Mouse (Mus musculus): ENCODE data around the gene Kcnip1.

Kcnip1 gene

DNA sequence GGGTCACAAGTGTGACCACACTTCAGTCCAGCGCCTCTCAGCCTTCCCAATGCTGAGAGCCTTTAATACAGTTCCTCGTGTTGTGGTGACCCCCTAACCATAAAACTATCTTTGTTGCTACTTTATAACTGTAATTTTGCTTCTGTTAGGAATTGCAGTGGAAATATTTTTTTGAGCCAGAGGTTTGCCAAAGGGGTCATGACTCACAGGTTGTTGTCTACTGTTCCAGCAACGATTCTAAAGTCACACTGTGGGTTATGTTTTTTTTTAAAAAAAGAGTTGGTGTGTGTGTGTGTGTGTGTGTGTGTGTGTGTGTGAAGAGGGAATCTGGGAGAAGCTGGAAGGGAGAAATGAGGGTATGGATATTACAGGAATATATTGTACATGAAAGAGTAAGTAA lies 337.7 kb downstream of the Kcnip1 start:
- no peak for DNase-seq

- DNase-seq = no peak
Observed at GRCm38 (mm10) chr11:33654485-33654884, 338.5 kb downstream of the Kcnip1 start.

GRCm38 (mm10) chr11:33649358-33649757 lies 343.6 kb downstream of the Kcnip1 start:
- no peak for DNase-seq

- no peak for DNase-seq
Observed at GRCm38 (mm10) chr11:33637107-33637506, 355.8 kb downstream of the Kcnip1 start.

DNA sequence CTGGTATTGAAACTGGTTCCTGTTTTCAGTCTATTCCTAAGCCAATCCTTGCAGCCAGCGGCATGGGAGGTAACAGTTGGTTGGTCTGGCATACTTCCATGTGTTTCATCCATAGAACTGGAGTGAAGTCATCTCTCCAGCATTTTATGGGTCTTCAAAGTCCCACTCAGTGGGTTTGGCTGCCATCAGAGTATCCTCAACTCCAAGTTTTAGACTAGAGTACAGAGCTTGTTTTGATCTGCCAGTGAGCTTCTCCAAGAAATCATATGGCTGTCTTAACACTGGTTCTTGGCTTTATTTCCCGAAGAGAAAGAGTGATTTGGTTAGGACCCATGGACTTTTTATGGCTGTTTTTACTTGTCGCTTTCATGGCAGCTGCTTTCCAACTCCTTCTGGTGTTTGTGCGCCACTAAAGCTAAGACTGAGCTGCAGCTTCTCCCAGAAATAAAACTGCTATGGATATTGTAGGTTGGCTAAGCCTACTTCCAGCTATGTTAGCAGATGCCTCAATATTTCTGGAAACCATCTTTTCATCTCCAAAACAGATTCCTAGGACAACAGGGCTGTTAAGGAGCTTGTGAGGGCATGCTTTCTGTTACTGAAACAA lies 365.7 kb downstream of the Kcnip1 start:
- no peak for DNase-seq

GRCm38 (mm10) chr11:33614218-33614617 lies 378.7 kb downstream of the Kcnip1 start:
- DNase-seq = peak; percentile 27 to 71

DNA sequence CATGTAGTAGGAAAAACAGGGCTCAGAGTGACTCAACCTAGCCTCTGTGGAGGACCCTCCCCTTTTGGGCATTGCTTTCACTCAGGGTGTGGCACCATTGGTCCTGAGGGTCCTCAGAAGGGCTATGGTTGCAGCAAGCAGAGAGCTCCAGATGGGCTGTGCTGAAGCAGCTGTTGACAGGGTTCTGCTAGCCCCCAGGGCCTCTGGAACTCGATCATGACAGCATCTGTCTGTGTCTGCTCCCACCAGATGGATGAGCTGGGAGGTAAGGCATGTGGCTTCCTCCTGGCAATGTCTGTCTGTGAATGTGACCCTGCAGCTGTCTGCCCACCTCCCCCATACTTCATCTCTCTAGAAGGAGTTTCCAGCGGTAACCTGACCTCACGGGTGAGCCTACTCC lies 385.2 kb downstream of the Kcnip1 start:
- no peak for DNase-seq

DNA sequence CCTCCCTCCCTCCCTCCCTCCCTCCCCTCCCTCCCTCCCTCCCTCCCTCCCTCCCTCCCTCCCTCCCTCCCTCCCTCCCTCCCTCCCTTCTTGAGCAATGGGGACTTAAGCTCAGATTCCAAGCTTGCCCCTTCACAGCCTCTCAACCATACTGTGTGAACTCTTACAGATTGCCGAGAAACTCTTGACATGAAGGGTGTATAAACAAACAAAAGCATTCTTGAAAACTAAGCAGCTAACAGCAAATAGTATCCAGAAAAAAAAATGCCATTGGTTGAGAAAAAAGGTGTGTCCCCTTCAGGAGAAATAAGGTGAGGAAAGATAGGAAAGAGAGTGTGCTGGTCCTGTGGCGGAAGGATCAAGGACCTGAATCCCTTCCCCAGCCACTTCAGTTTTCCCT lies 389.8 kb downstream of the Kcnip1 start:
- no peak for DNase-seq

DNA sequence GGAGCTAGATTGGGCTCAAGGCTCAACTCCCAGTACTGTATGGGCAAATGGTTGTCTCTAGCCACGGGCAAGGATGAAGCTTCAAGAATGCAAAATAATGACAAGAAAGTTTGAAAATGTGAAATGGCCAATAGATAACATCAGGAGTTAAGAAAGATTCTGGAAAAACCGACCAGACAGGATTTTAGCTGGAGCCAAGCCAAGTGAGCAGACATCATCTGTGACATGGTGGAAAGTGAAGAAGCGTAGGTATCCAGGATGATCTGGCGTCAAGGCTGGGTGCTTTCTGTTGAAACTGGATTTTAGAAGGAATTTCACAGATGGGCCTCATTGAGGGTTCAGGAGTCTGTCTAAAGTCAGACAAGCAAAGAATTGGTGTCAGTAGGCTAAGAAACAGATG lies 394.0 kb downstream of the Kcnip1 start, which contains the start of gene D130052B06Rik:
Gene D130052B06Rik (plus strand): TSS at position 317 of the 400 bp plus-strand sequence.
- DNase-seq = no peak

- no peak for DNase-seq
Observed at GRCm38 (mm10) chr11:33596655-33597054, 396.3 kb downstream of the Kcnip1 start.

GRCm38 (mm10) chr11:33592826-33593225 lies 400.1 kb downstream of the Kcnip1 start:
- no peak for DNase-seq

DNA sequence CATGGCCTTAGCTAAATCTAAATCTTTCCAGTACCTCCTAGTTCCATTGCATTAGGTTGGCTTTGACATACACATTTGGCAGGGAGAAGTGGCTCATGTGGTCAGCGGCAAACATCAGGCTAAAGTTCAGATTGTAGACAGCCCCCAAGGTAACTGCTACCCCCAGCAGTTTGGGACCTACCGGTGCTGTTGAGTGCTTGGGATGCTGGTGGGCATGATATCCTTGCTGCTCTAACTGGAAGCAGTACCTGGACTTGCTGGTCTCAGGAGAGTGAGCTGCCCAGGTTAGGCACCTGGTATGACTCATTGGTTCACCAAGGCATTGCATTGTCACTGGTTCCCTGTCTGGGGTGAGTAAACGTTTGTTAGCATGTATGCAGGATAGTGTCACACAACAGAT lies 402.2 kb downstream of the Kcnip1 start:
- no peak for DNase-seq

- DNase-seq = no peak
Observed at GRCm38 (mm10) chr11:33586614-33587013, 406.3 kb downstream of the Kcnip1 start.

DNA sequence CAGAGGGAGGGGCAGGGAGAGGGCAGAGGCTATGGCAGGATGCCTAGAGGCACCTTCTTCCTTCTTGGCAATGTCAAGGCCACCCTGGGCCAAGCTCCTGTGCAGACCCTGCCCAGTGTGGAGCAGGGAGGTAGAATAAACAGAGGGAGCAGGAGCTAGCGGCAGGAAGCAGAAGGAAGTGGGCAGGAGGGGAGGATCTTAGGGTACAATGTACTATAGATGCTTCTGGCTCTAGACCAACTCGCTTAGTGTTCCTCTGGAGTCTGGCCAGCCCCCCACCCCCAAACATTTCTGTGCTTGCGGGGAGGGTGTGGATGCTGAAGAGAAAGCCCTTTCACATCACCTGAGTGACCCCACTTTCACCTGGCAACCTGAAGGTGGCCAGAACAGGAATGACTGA lies 413.3 kb downstream of the Kcnip1 start:
- DNase-seq = no peak
